Mouse (Mus musculus) heart, postnatal 14 days (tissue): ENCODE measurements around the gene Nags. TPM values are rescaled to one million over a fixed set of nuclear protein-coding genes. Genes with fewer than 3 reads are reported as not detected.
"Not testable (repeated sequence)": the region's sequence is repeated elsewhere in the genome, so short reads cannot be mapped to it uniquely, and the experiment has no call there.

Source experiments
- DNase-seq, 2 experiments: peaks; one replicate each; pipeline ENCODE4 v3.0.0; 2021 to 2022
- intact Hi-C: fragments of 180-260 bp; cut with DNase I; formaldehyde crosslinking; loops from one replicate; pipeline ENCODE4 v1.15.1; 2025
- total RNA-seq, 2 experiments: library from RNA; stranded (reverse); gene quantifications; 2 replicates each; pipeline ENCODE4 v1.2.3; 2021

Gene Nags
- total RNA-seq, 2 experiments from 2014 or later: not detected

DNA sequence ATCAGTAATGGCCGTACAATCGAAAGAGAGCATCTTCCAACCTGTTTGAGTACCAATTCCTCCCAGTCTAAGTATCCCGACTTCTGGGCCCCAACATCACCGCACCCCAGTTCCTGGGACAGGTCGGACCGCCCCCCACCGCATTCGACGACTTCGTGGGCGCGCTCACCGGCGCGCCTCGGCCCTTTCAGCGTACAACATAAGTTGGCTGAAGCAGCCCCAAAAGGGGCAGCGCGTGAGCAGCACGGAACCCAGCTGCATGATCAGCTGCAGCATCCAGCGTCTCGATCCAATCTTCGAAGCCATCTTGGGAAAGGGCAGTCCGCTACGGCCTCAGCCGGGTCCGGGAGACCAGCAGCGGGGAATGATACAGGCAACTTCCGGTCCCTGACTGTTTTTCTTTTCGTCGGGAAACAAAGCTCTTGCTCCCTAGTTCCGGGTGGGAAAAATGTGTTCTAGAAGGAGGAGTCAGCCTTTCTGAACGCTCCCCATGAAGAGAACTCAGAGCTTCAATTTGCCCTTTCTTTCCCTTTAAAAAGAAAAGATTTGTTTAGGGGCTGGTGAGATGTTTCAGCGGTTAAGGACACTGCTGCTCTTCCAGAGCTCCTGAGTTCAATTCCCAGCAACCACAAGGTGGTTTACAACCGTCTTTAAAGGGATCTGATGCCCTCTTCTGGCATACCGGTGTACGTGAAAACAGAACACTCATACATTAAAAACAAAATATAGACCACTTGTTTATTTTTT lies 10.9 kb downstream of the Nags start, which contains the start of gene Tmem101:
Gene Tmem101 (minus strand): TSS at position 366 of the 747 bp plus-strand sequence.
- intact Hi-C loops: loop anchor here (2.0 to 5.0 kb wide), 2 partner anchors 66 to 111 kb away; no protein-coding TSS in a partner anchor
- peak; percentile 89 to 94 for DNase-seq

- intact Hi-C loops: loop anchor here (2.0 to 5.0 kb wide), 2 partner anchors 66 to 110 kb away; no protein-coding TSS in a partner anchor
- no peak for DNase-seq
These were observed 11.4 kb downstream of the Nags start for GRCm38 (mm10) chr11:102156786-102157089.

DNA sequence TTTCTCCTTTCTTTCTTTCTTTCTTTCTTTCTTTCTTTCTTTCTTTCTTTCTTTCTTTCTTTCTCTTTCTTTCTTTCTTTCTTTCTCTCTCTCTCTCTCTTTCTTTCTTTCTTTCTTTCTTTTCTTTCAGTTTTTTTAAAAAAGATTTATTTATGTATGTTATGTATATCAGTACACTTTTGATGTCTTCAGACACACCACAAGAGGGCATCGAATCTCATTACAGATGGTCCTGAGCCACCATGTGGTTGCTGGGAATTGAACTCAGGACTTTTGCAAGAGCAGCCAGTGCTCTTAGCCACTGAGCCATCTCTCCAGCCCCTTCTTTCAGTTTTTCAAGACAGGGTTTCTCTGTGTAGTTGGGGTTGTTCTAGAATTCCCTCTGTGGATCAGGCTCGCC lies 12.7 kb downstream of the Nags start:
- not testable (repeated sequence) for DNase-seq
- intact Hi-C loops: loop anchor here (5.0 kb wide), 1 partner anchor 64 kb away; no protein-coding TSS in a partner anchor

DNA sequence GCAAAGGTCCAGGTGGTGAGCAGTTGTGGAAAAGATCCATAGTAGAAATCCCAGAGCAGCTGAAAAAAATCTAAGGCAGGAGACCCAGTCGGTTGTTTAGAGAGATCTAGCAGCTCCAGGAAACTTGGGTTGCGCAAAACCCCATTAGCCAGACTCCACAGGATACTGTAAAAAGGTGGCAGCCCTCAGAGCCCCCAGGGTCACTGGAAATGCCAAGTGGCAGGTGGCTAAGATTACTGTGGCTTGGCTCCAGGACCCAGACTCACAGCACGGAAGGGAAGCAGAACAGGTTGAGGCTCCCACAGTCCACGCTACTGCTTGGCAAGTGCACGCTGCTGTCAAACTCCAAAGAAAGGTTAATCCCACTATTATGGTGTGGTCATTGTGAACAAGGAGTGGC lies 14.5 kb downstream of the Nags start:
- no peak for DNase-seq
- intact Hi-C loops: loop anchor here (5.0 kb wide), 1 partner anchor 63 kb away; no protein-coding TSS in a partner anchor

- intact Hi-C loops: no loop called here
These were observed 20.8 kb downstream of the Nags start for GRCm38 (mm10) chr11:102165971-102166722.

GRCm38 (mm10) chr11:102167539-102167938 lies 22.2 kb downstream of the Nags start:
- no peak for DNase-seq
- intact Hi-C loops: no loop called here

More at GRCm38 (mm10) chr11:102165971-102166722, 20.8 kb downstream of the Nags start:
- no peak for DNase-seq

DNA sequence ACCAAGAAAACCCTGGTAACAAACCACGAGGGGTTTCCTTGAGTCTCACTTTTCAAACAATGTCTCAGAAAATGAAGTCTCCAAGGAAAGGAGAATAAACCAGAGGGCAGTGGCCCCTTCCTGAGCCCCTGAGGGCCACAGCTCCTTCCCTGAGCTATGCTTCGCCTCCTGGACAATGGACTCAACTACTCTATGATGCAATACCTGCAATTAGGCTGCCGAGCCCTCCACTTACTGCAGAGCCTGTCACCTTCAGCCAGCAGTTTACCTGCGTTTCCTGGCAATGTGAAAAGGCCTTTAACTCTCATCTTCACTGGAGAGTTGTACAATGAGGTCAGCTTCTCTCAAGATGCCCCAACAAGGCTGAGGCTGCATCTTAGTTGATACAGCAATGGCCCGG lies 23.4 kb downstream of the Nags start:
- intact Hi-C loops: no loop called here

DNA sequence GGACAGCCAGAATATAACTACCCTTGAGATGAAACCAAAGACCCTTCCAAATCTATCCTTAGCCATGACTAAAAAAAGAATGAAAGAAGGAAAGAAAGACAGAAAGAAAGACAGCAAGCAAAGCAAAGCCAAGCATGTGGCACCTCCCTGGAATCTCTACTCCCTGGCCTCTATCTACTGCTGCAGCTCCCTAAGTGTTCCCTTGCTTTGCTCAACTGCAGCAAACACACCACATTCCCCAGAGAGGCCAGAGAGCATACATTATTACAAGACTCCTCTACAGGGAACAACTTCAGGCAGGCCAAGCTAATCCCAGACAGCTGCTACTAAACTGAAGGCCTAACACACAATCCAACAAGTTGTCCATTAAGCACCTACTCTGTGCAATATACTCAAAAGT lies 34.5 kb downstream of the Nags start:
- intact Hi-C loops: no loop called here
- DNase-seq: no peak

More for the DNA sequence above, 23.4 kb downstream of the Nags start:
- no peak for DNase-seq

DNA sequence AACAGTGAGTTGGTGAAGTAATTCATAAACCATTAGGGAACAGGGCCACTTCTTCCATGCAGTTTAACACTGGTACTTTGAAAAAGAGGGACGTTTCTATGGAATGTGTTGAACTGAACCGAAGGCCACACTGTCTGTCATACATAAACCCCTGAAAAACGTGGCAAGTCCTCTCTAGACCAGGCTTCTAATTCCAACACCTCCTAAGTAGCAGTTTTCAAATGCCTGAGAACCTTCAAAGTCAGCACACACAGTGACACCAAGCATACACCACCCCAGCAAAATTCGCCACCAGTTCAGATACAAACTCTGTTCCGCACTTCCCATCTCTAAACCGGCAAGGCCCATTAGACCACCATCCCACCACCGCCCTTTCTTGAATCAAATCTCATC lies 38.9 kb downstream of the Nags start:
- DNase-seq: no peak
- intact Hi-C loops: no loop called here

GRCm38 (mm10) chr11:102184646-102185495 lies 39.6 kb downstream of the Nags start, which contains the start of gene Lsm12:
Gene Lsm12 (minus strand): TSS chr11:102185296.
- peak; percentile 98 to 99 for DNase-seq
- intact Hi-C loops: loop anchor here (5.0 kb wide), 1 partner anchor 37 kb away; no protein-coding TSS in a partner anchor

- intact Hi-C loops: loop anchor here (5.0 kb wide), 1 partner anchor 37 kb away; no protein-coding TSS in a partner anchor
- no peak for DNase-seq
These were observed 40.4 kb downstream of the Nags start for GRCm38 (mm10) chr11:102185677-102186076.

- intact Hi-C loops: loop anchor here (5.0 kb wide), 1 partner anchor 36 kb away; no protein-coding TSS in a partner anchor
- DNase-seq: no peak
These were observed 40.9 kb downstream of the Nags start for GRCm38 (mm10) chr11:102186235-102186634.

DNA sequence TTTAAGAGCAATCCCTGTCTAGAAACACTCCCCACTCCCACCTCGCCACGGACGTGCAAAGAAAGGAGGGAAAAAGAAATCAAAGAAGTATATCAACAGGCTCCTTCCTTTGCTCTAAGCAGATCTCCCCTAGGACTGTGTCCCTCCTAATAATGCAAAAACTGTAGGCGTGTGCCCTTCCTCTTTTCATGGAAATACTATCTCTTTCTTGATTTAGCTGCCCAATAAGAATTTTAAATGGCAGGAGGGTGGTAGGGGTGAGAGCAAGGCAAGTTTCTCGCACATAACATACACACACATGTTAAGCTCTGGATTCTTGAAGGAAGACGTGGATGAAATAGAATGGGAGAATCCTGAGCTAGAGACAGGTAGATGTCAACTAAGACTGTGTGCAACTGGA lies 43.7 kb downstream of the Nags start:
- intact Hi-C loops: loop anchor here (5.0 kb wide), 1 partner anchor 33 kb away; no protein-coding TSS in a partner anchor
- no peak for DNase-seq

DNA sequence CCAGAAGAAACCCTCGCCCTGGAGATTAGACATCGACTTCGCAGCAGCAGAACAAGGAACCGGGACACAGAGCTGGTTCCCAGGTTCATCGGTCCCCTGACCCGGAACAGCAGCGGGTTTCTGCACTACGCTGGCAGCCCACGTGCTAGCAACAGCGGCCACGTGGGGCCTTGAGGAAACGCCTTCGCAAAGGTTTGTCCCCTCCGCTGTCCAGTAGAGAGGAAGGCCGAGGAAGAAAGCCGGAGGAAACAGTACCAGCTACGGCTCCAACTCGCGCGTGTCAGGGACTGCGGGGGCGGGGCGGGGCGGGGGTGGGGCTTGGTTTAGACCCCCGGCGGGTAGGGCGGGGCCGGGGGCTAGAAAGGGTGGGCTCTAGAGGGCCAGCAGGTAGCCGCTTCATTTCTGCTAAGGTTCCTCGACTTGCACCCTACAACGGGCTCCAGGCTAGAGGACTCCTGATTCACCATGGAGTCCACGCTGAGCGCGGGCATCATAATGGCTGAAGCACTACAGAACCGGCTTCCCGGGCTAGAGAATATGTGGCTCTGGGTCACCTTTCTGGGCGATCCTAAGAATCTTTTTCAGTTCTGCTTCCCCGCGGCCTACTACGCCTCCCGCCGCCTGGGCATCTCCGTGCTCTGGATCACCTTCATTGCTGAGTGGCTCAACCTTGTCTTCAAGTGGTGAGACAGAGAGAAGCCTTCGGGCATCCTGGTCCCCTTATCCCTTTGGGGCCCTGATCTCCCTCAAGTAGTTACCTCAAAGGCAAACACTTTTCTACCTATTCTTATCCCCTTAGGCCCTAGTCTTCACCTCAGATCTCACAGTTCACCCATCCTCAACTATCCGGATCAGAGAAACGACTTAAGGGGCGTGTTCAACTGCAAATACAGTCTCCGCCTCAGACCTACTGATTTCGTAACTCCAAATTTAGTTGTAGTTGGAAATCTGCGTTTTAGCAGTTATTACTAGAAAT lies 44.4 kb downstream of the Nags start, which contains the start of gene G6pc3:
Gene G6pc3 (plus strand): TSS at position 160 of the 976 bp plus-strand sequence.
- intact Hi-C loops: loop anchor here (5.0 kb wide), 1 partner anchor 33 kb away; no protein-coding TSS in a partner anchor
- DNase-seq: peak; percentile 85 to 91

DNA sequence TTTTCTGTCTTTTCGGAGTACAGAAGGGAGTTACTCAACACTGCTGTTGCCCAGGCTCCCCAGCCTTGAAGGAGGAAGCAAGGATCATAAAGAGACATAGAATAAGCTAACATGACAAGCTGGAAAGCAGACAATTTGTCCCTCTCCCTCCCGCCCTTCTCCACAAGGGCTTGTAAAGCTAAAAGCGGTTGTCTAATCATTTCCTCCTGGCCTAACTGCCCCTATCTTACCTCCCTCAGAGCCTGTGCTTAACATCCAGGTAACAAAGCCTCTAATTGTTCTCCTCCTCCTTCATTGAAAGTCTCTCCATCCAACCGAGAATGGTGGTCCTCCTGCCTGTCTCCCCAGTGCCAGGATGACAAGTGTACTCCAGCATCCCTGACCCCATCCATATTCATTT lies 45.5 kb downstream of the Nags start:
- no peak for DNase-seq
- intact Hi-C loops: no loop called here

- intact Hi-C loops: no loop called here
- no peak for DNase-seq
These were observed 48.5 kb downstream of the Nags start for GRCm38 (mm10) chr11:102193657-102194440.

GRCm38 (mm10) chr11:102196018-102196797 lies 50.9 kb downstream of the Nags start:
- intact Hi-C loops: no loop called here
- no peak for DNase-seq
